Mouse (Mus musculus) small intestine, adult 10 weeks (tissue): ENCODE results near the gene Ube2e2. TPM values are rescaled to one million over a fixed set of nuclear protein-coding genes. Genes with fewer than 3 reads are reported as not detected.

ENCODE experiments used
- polyA plus RNA-seq: library from polyadenylated mRNA; stranded (reverse); fragments of 350-450 nt; fragmentation: Illumina TruSeq; extraction: RNeasy Lipid Tissue Mini Kit (QIAGEN cat#74804); gene quantifications from one replicate; pipeline ENCODE4 v1.2.3, GENCODE M21; 2014; ENCODE audit warnings: low replicate concordance

The Ube2e2 gene
- 21.6 TPM for polyA plus RNA-seq

GRCm38 (mm10) chr14:18893947-18894445, at the start of gene Ube2e2:
TSS of gene Ube2e2 (minus strand) at chr14:18894267.

